Mouse (Mus musculus): ENCODE data around the gene Arhgef15. TPM values are rescaled to one million over a fixed set of nuclear protein-coding genes. Genes with fewer than 3 reads are reported as not detected.
A peak's percentile ranks its signal among the peaks of the same experiment; 100 is the strongest.
"Not testable (repeated sequence)": the region's sequence is repeated elsewhere in the genome, so short reads cannot be mapped to it uniquely, and the experiment has no call there.

Gene Arhgef15
- polyA plus RNA-seq, 1 experiment from 2014 or later, result 7.2 TPM

- 52% methylated on average over 4 of the region's 4 CpGs for WGBS
- peak overlapping the region; percentile 69 for H3K4me2 ChIP-seq (replicated peaks)
- peak overlapping the region; percentile 70 for H3K9ac ChIP-seq
- ATAC-seq (ENCODE audit: low FRiP score, low read depth), result no peak
- no peak overlapping the region for H3K27ac ChIP-seq
- H3K4me1 ChIP-seq, result peaks cover 6% of the 10 kb centered on the region
- no peaks in the 10 kb centered on the region for H3K9me3 ChIP-seq
- peak overlapping the region; percentile 52 for H3K4me3 ChIP-seq
- no peaks in the 10 kb centered on the region for H3K36me3 ChIP-seq
- no peaks in the 10 kb centered on the region for H3K27me3 ChIP-seq
Observed at GRCm38 (mm10) chr11:68940516-68940915, 16.8 kb downstream of the Arhgef15 start.

GRCm38 (mm10) chr11:68939451-68940304 is 17.6 kb downstream of the Arhgef15 start:
- H3K27ac ChIP-seq, result peak overlapping the region; percentile 6; the same call in 1 of the 2 replicates
- H3K36me3 ChIP-seq, result no peaks in the 10 kb centered on the region
- H3K4me1 ChIP-seq, result peaks cover 6% of the 10 kb centered on the region
- H3K4me2 ChIP-seq (replicated peaks), result peak overlapping the region; percentile 69
- peak overlapping the region; percentile 70 for H3K9ac ChIP-seq
- no peaks in the 10 kb centered on the region for H3K27me3 ChIP-seq
- H3K4me3 ChIP-seq, result peak overlapping the region; percentile 52
- H3K9me3 ChIP-seq, result no peaks in the 10 kb centered on the region
- 3% methylated on average over 16 of the region's 16 CpGs for WGBS
- ATAC-seq (ENCODE audit: low FRiP score, low read depth), result peak; percentile 100

GRCm38 (mm10) chr11:68936951-68937350 is 20.3 kb downstream of the Arhgef15 start:
- not testable (repeated sequence) for H3K27ac ChIP-seq; ATAC-seq (ENCODE audit: low FRiP score, low read depth); H3K4me1 ChIP-seq; H3K36me3 ChIP-seq; H3K27me3 ChIP-seq; H3K9me3 ChIP-seq; H3K4me3 ChIP-seq; H3K4me2 ChIP-seq (replicated peaks); H3K9ac ChIP-seq
- WGBS, result 92% methylated on average over 4 of the region's 4 CpGs

DNA sequence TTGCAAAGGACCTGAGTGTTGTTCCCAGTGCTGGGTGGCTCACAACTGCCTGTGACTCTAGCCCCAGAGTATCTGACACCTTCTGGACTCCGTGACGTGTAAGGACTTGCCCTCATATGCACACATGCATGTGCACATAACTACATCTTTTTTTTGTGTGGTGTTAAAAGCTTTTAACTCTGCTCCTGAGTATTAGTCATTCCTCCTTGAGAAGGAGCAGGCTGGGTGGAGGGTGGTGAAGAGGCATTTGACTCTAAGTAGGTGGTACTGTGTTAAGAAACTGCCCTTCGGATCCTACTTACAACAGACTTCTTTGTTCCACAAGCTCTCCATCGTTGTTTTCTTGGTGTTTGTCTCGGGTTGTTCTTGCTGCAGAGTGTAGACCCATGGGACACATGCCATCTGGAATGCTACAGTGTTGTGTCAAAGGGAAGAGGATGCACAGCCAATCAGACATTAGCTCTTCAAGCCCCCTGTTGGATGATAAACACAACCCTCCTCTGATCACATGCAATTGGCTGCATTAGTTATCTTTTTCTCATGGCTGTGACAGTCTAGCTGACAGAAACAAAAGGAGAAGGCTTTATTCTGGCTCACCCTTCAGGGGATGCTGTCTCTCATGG is 23.3 kb downstream of the Arhgef15 start:
- no peaks in the 10 kb centered on the region for H3K27me3 ChIP-seq

GRCm38 (mm10) chr11:68929947-68930346 is 27.3 kb downstream of the Arhgef15 start:
- no peak for ATAC-seq (ENCODE audit: low FRiP score, low read depth)
- Histone ChIP-seq H3K9ac (no peak overlapping the region), H3K36me3 (no peaks in the 10 kb centered on the region), H3K4me1 (no peaks in the 10 kb centered on the region), H3K27ac (no peak overlapping the region), H3K4me3 (no peak overlapping the region), H3K9me3 (no peaks in the 10 kb centered on the region), H3K4me2 (replicated peaks) (no peak overlapping the region), H3K27me3 (no peaks in the 10 kb centered on the region)
- WGBS, result 65% methylated on average over 6 of the region's 6 CpGs

More for the DNA sequence above, 23.3 kb downstream of the Arhgef15 start:
- Histone ChIP-seq H3K36me3 (no peaks in the 10 kb centered on the region), H3K27ac (no peak overlapping the region), H3K4me3 (no peak overlapping the region), H3K4me1 (no peaks in the 10 kb centered on the region), H3K4me2 (replicated peaks) (no peak overlapping the region), H3K9ac (no peak overlapping the region), H3K9me3 (no peaks in the 10 kb centered on the region)
- no peak for ATAC-seq (ENCODE audit: low FRiP score, low read depth)
- WGBS, result 79% methylated on average over 5 of the region's 5 CpGs

GRCm38 (mm10) chr11:68926981-68927380 is 30.3 kb downstream of the Arhgef15 start, which contains the start of gene Odf4:
Gene Odf4, minus strand, starts transcription at chr11:68927081.
- 78% methylated on average over 3 of the region's 3 CpGs for WGBS
- Histone ChIP-seq H3K9ac (no peak within 1 kb of the TSS), H3K4me2 (replicated peaks) (no peak within 1 kb of the TSS), H3K4me1 (no peaks in the 10 kb centered on the region), H3K27ac (no peak within 1 kb of the TSS), H3K27me3 (no peaks in the 10 kb centered on the region), H3K4me3 (no peak within 1 kb of the TSS), H3K36me3 (no peaks in the 10 kb centered on the region), H3K9me3 (no peaks in the 10 kb centered on the region)
- ATAC-seq (ENCODE audit: low FRiP score, low read depth), result no peak

GRCm38 (mm10) chr11:68924749-68925148 is 32.5 kb downstream of the Arhgef15 start:
- Histone ChIP-seq H3K27ac (no peak overlapping the region), H3K4me3 (no peak overlapping the region), H3K4me1 (no peaks in the 10 kb centered on the region), H3K27me3 (no peaks in the 10 kb centered on the region), H3K9ac (no peak overlapping the region), H3K9me3 (no peaks in the 10 kb centered on the region), H3K4me2 (replicated peaks) (no peak overlapping the region), H3K36me3 (no peaks in the 10 kb centered on the region)
- WGBS, result 84% methylated on average over 2 of the region's 2 CpGs
- no peak for ATAC-seq (ENCODE audit: low FRiP score, low read depth)

DNA sequence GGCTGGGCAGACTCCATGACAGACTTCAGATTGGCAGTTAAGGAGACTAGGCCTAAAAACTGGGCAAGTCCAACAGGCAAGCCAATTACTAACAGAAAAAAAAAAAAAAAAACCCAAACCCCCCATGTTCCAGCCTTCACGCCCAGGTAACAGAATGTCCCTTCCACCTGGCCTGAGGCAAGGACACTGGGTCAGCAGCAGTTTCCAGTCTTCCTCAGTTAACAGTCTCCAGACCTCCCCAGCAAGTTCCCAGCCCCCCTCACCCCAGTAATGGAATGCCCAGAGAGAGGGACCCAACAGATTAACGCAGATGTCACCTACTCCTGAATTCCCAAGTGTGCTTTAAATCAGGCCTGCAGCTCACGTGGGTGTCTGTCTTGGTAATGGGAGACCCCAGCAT is 34.1 kb downstream of the Arhgef15 start:
- ATAC-seq (ENCODE audit: low FRiP score, low read depth), result no peak
- 52% methylated on average over 3 of the region's 3 CpGs for WGBS

GRCm38 (mm10) chr11:68914566-68914965 is 42.7 kb downstream of the Arhgef15 start:
- 94% methylated on average over 4 of the region's 4 CpGs for WGBS
- no peak for ATAC-seq (ENCODE audit: low FRiP score, low read depth)

More for the DNA sequence above, 34.1 kb downstream of the Arhgef15 start:
- H3K9ac ChIP-seq, result no peak overlapping the region
- no peaks in the 10 kb centered on the region for H3K27me3 ChIP-seq
- no peaks in the 10 kb centered on the region for H3K9me3 ChIP-seq
- no peaks in the 10 kb centered on the region for H3K36me3 ChIP-seq
- H3K4me2 ChIP-seq (replicated peaks), result no peak overlapping the region
- H3K4me3 ChIP-seq, result no peak overlapping the region
- H3K4me1 ChIP-seq, result no peaks in the 10 kb centered on the region
- H3K27ac ChIP-seq, result no peak overlapping the region

DNA sequence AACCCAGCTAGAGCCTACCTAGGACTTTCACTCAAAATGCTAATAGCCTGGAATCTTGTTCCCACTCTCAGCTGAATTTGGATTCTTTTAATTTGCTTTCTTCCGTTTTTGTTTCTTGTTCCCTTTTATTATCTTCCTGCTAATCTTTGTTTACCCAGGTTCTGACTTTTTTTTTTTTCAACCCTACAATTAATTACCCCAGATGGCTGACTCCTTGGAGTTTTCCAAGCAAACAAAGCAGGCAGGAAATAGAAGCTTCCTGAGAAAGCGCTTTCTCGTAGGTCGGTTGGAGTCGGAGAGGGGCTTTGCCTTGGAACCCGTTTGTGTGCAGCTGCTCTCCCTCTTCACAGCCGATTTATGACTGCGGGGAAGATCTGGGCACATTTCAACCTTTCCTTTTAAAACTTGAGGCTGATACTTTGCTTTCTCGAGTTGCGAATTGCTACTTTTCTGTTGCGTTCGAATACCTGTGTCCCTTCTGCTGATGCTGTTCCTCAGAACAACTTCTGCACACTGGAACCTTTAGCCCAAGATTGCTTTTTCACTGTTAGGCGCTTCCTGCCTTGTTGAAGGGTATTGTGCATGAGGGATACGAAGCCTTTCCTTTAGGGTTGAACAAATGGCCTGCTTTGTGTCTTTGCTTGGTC is 45.6 kb downstream of the Arhgef15 start:
- peaks cover 18% of the 10 kb centered on the region; the same call in 1 of the 2 replicates for H3K4me1 ChIP-seq
- no peaks in the 10 kb centered on the region for H3K9me3 ChIP-seq
- no peak overlapping the region for H3K4me3 ChIP-seq
- peaks cover 4% of the 10 kb centered on the region for H3K36me3 ChIP-seq
- H3K27ac ChIP-seq, result peak overlapping the region; percentile 49
- 33% methylated on average over 14 of the region's 14 CpGs for WGBS
- ATAC-seq (ENCODE audit: low FRiP score, low read depth), result no peak
- peak overlapping the region; percentile 27; the same call in 1 of the 2 replicates for H3K9ac ChIP-seq
- H3K4me2 ChIP-seq (replicated peaks), result peak overlapping the region; percentile 14; the same call in 1 of the 2 replicates
- H3K27me3 ChIP-seq, result no peaks in the 10 kb centered on the region

More at GRCm38 (mm10) chr11:68914566-68914965, 42.7 kb downstream of the Arhgef15 start:
- Histone ChIP-seq H3K4me3 (no peak overlapping the region), H3K27ac (no peak overlapping the region), H3K4me2 (replicated peaks) (no peak overlapping the region), H3K4me1 (peaks cover 15% of the 10 kb centered on the region; the same call in 1 of the 2 replicates), H3K9me3 (no peaks in the 10 kb centered on the region), H3K27me3 (no peaks in the 10 kb centered on the region), H3K36me3 (no peaks in the 10 kb centered on the region), H3K9ac (no peak overlapping the region)

- peaks cover 18% of the 10 kb centered on the region; the same call in 1 of the 2 replicates for H3K4me1 ChIP-seq
- no peaks in the 10 kb centered on the region for H3K27me3 ChIP-seq
- H3K4me2 ChIP-seq (replicated peaks), result no peak overlapping the region
- H3K27ac ChIP-seq, result no peak overlapping the region
- H3K9me3 ChIP-seq, result no peaks in the 10 kb centered on the region
- WGBS, result 42% methylated on average over 7 of the region's 7 CpGs
- no peak overlapping the region for H3K4me3 ChIP-seq
- ATAC-seq (ENCODE audit: low FRiP score, low read depth), result no peak
- H3K36me3 ChIP-seq, result peaks cover 30% of the 10 kb centered on the region
- H3K9ac ChIP-seq, result no peak overlapping the region
Observed at GRCm38 (mm10) chr11:68908846-68909503, 48.3 kb downstream of the Arhgef15 start.

Measured in limb, embryonic 13.5 days (tissue).